Mouse (Mus musculus): ENCODE data around the gene Eif4e3. TPM values are rescaled to one million over a fixed set of nuclear protein-coding genes. Genes with fewer than 3 reads are reported as not detected.

Gene Eif4e3
- polyA plus RNA-seq, 1 experiment from 2014 or later: 19.3 TPM

DNA sequence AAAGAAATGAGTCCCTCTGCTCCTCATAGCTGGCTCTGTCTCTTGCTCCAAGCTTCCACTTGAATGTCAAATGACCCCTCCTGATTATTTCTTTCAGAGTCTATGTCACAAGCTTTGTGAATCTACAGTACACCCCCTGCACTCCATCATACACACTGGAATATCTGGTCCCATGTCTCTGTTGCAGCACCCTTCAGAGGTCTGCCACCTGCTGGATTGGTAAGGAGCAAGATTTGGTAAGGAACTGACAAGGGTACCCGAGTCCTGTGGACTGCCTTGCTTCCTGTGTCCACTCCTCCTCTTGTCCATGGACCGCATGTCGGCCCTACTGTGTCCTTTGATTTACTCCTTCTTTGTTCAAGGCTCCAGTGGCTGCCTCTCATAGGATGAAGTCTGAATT is 5.2 kb upstream of the Eif4e3 start:
- no peak overlapping the region for H3K4me3 ChIP-seq (ENCODE audit: low read depth, low read length)
- H3K9me3 ChIP-seq (replicated peaks; ENCODE audit: control insufficient read depth, low read length): no peaks in the 10 kb centered on the region
- no peak overlapping the region for H3K4me2 ChIP-seq (ENCODE audit: low read depth, low read length)
- H3K9ac ChIP-seq (replicated peaks; ENCODE audit: low read length): no peak overlapping the region
- ATAC-seq (replicated peaks; ENCODE audit: insufficient number of reproducible peaks, low FRiP score, low TSS enrichment, low read depth): no peak
- no peaks in the 10 kb centered on the region for H3K4me1 ChIP-seq (ENCODE audit: control insufficient read depth, insufficient read depth, low read length)
- no peaks in the 10 kb centered on the region for H3K27me3 ChIP-seq (ENCODE audit: control insufficient read depth, insufficient read depth, low read length)
- H3K27ac ChIP-seq (replicated peaks; ENCODE audit: low read depth, low read length): no peak overlapping the region
- WGBS: 68% methylated on average over 3 of the region's 3 CpGs
- DNase-seq (ENCODE audit: low spot score): no peak
- no peaks in the 10 kb centered on the region for H3K36me3 ChIP-seq (replicated peaks; ENCODE audit: control insufficient read depth, insufficient read depth, low read depth, low read length)

- H3K27me3 ChIP-seq (ENCODE audit: control insufficient read depth, insufficient read depth, low read length): no peaks in the 10 kb centered on the region
- no peak overlapping the region for H3K4me2 ChIP-seq (ENCODE audit: low read depth, low read length)
- no peaks in the 10 kb centered on the region for H3K9me3 ChIP-seq (replicated peaks; ENCODE audit: control insufficient read depth, low read length)
- H3K4me3 ChIP-seq (ENCODE audit: low read depth, low read length): no peak overlapping the region
- H3K9ac ChIP-seq (replicated peaks; ENCODE audit: low read length): no peak overlapping the region
- ATAC-seq (replicated peaks; ENCODE audit: insufficient number of reproducible peaks, low FRiP score, low TSS enrichment, low read depth) (0 out of 2 replicates have a peak, but pooled peaks have one; percentile 16), DNase-seq (ENCODE audit: low spot score) (peak; percentile 75)
- H3K36me3 ChIP-seq (replicated peaks; ENCODE audit: control insufficient read depth, insufficient read depth, low read depth, low read length): no peaks in the 10 kb centered on the region
- 77% methylated on average over 7 of the region's 7 CpGs for WGBS
- H3K27ac ChIP-seq (replicated peaks; ENCODE audit: low read depth, low read length): no peak overlapping the region
- no peaks in the 10 kb centered on the region for H3K4me1 ChIP-seq (ENCODE audit: control insufficient read depth, insufficient read depth, low read length)
These were observed 4.0 kb upstream of the Eif4e3 start for GRCm38 (mm10) chr6:99670481-99671119.

GRCm38 (mm10) chr6:99669481-99670325 is 3.1 kb upstream of the Eif4e3 start:
- H3K4me3 ChIP-seq (ENCODE audit: low read depth, low read length): no peak overlapping the region
- H3K9me3 ChIP-seq (replicated peaks; ENCODE audit: control insufficient read depth, low read length): no peaks in the 10 kb centered on the region
- H3K9ac ChIP-seq (replicated peaks; ENCODE audit: low read length): no peak overlapping the region
- H3K4me2 ChIP-seq (ENCODE audit: low read depth, low read length): no peak overlapping the region
- peak; percentile 17 for DNase-seq (ENCODE audit: low spot score)
- H3K27ac ChIP-seq (replicated peaks; ENCODE audit: low read depth, low read length): no peak overlapping the region
- H3K4me1 ChIP-seq (ENCODE audit: control insufficient read depth, insufficient read depth, low read length): no peaks in the 10 kb centered on the region
- ATAC-seq (replicated peaks; ENCODE audit: insufficient number of reproducible peaks, low FRiP score, low TSS enrichment, low read depth): no peak
- H3K36me3 ChIP-seq (replicated peaks; ENCODE audit: control insufficient read depth, insufficient read depth, low read depth, low read length): no peaks in the 10 kb centered on the region
- WGBS: 35% methylated on average over 5 of the region's 5 CpGs
- H3K27me3 ChIP-seq (ENCODE audit: control insufficient read depth, insufficient read depth, low read length): no peaks in the 10 kb centered on the region

GRCm38 (mm10) chr6:99667290-99667689 is 719 bp upstream of the Eif4e3 start:
- no peaks in the 10 kb centered on the region for H3K27me3 ChIP-seq (ENCODE audit: control insufficient read depth, insufficient read depth, low read length)
- ATAC-seq (replicated peaks; ENCODE audit: insufficient number of reproducible peaks, low FRiP score, low TSS enrichment, low read depth): 0 out of 2 replicates have a peak, but pooled peaks have one; percentile 31
- H3K4me3 ChIP-seq (ENCODE audit: low read depth, low read length): peak overlapping the region; percentile 57; the same call in 1 of the 2 replicates
- H3K4me2 ChIP-seq (ENCODE audit: low read depth, low read length): peak overlapping the region; percentile 91
- H3K9me3 ChIP-seq (replicated peaks; ENCODE audit: control insufficient read depth, low read length): no peaks in the 10 kb centered on the region
- H3K27ac ChIP-seq (replicated peaks; ENCODE audit: low read depth, low read length): no peak overlapping the region
- no peaks in the 10 kb centered on the region for H3K36me3 ChIP-seq (replicated peaks; ENCODE audit: control insufficient read depth, insufficient read depth, low read depth, low read length)
- peak; percentile 70 for DNase-seq (ENCODE audit: low spot score)
- no peaks in the 10 kb centered on the region; the same call in 1 of the 2 replicates for H3K4me1 ChIP-seq (ENCODE audit: control insufficient read depth, insufficient read depth, low read length)
- peak overlapping the region; percentile 87 for H3K9ac ChIP-seq (replicated peaks; ENCODE audit: low read length)
- WGBS: 18% methylated on average over 8 of the region's 8 CpGs

GRCm38 (mm10) chr6:99665457-99666317 is 884 bp downstream of the Eif4e3 start:
- ATAC-seq (replicated peaks; ENCODE audit: insufficient number of reproducible peaks, low FRiP score, low TSS enrichment, low read depth) (no peak), DNase-seq (ENCODE audit: low spot score) (no peak)
- Histone ChIP-seq H3K27me3 (ENCODE audit: control insufficient read depth, insufficient read depth, low read length) (no peaks in the 10 kb centered on the region), H3K4me1 (ENCODE audit: control insufficient read depth, insufficient read depth, low read length) (no peaks in the 10 kb centered on the region; the same call in 1 of the 2 replicates), H3K9ac (replicated peaks; ENCODE audit: low read length) (peak overlapping the region; percentile 87), H3K36me3 (replicated peaks; ENCODE audit: control insufficient read depth, insufficient read depth, low read depth, low read length) (no peaks in the 10 kb centered on the region), H3K9me3 (replicated peaks; ENCODE audit: control insufficient read depth, low read length) (no peaks in the 10 kb centered on the region), H3K4me3 (ENCODE audit: low read depth, low read length) (peak overlapping the region; percentile 57), H3K27ac (replicated peaks; ENCODE audit: low read depth, low read length) (no peak overlapping the region), H3K4me2 (ENCODE audit: low read depth, low read length) (peak overlapping the region; percentile 91)
- WGBS: 27% methylated on average over 16 of the region's 16 CpGs

- Histone ChIP-seq H3K4me3 (ENCODE audit: low read depth, low read length) (no peak overlapping the region), H3K4me2 (ENCODE audit: low read depth, low read length) (no peak overlapping the region), H3K27ac (replicated peaks; ENCODE audit: low read depth, low read length) (no peak overlapping the region), H3K4me1 (ENCODE audit: control insufficient read depth, insufficient read depth, low read length) (no peaks in the 10 kb centered on the region; the same call in 1 of the 2 replicates), H3K27me3 (ENCODE audit: control insufficient read depth, insufficient read depth, low read length) (no peaks in the 10 kb centered on the region), H3K9ac (replicated peaks; ENCODE audit: low read length) (no peak overlapping the region), H3K9me3 (replicated peaks; ENCODE audit: control insufficient read depth, low read length) (no peaks in the 10 kb centered on the region), H3K36me3 (replicated peaks; ENCODE audit: control insufficient read depth, insufficient read depth, low read depth, low read length) (no peaks in the 10 kb centered on the region)
- ATAC-seq (replicated peaks; ENCODE audit: insufficient number of reproducible peaks, low FRiP score, low TSS enrichment, low read depth) (no peak), DNase-seq (ENCODE audit: low spot score) (no peak)
- 75% methylated on average over 8 of the region's 8 CpGs for WGBS
These were observed 3.3 kb downstream of the Eif4e3 start for GRCm38 (mm10) chr6:99663232-99663631.

GRCm38 (mm10) chr6:99660443-99660842 is 6.1 kb downstream of the Eif4e3 start:
- H3K36me3 ChIP-seq (replicated peaks; ENCODE audit: control insufficient read depth, insufficient read depth, low read depth, low read length): no peaks in the 10 kb centered on the region
- H3K9ac ChIP-seq (replicated peaks; ENCODE audit: low read length): no peak overlapping the region
- WGBS: 32% methylated on average over 3 of the region's 3 CpGs
- H3K27ac ChIP-seq (replicated peaks; ENCODE audit: low read depth, low read length): no peak overlapping the region
- H3K27me3 ChIP-seq (ENCODE audit: control insufficient read depth, insufficient read depth, low read length): no peaks in the 10 kb centered on the region
- H3K4me1 ChIP-seq (ENCODE audit: control insufficient read depth, insufficient read depth, low read length): no peaks in the 10 kb centered on the region; the same call in 1 of the 2 replicates
- no peak overlapping the region for H3K4me2 ChIP-seq (ENCODE audit: low read depth, low read length)
- DNase-seq (ENCODE audit: low spot score) (no peak), ATAC-seq (replicated peaks; ENCODE audit: insufficient number of reproducible peaks, low FRiP score, low TSS enrichment, low read depth) (no peak)
- no peaks in the 10 kb centered on the region for H3K9me3 ChIP-seq (replicated peaks; ENCODE audit: control insufficient read depth, low read length)
- no peak overlapping the region for H3K4me3 ChIP-seq (ENCODE audit: low read depth, low read length)
